Mouse (Mus musculus) brown adipose tissue, adult 24 weeks (tissue): ENCODE results near the gene Col5a3. TPM values are rescaled to one million over a fixed set of nuclear protein-coding genes. Genes with fewer than 3 reads are reported as not detected.

Experiments
- H3K27ac ChIP-seq: fragments of 200-500 bp; replicated peaks from 2 replicates; pipeline ENCODE4 v1.5.1; 2012; ENCODE audit warnings: low read depth, mild to moderate bottlenecking, low read length
- H3K4me1 ChIP-seq: fragments of 200-500 bp; 2 replicates; pipeline ENCODE4 v1.6.1; 2012; ENCODE audit warnings: low read length, mixed read lengths; ENCODE audit not compliant: control insufficient read depth, insufficient read depth, insufficient read length
- H3K4me3 ChIP-seq: fragments of 200-500 bp; 2 replicates; pipeline ENCODE4 v1.5.1; 2012; ENCODE audit warnings: low read depth, mild to moderate bottlenecking, low read length, moderate library complexity; ENCODE audit not compliant: insufficient read depth
- polyA plus RNA-seq: library from polyadenylated mRNA; stranded (reverse); fragments of >200 nt; gene quantifications from 2 replicates; pipeline ENCODE4 v1.2.4, GENCODE M21; 2012; ENCODE audit not compliant: missing spikeins, insufficient read depth, insufficient read length

The Col5a3 gene
- polyA plus RNA-seq, 1 experiment, result 16.9 TPM

DNA sequence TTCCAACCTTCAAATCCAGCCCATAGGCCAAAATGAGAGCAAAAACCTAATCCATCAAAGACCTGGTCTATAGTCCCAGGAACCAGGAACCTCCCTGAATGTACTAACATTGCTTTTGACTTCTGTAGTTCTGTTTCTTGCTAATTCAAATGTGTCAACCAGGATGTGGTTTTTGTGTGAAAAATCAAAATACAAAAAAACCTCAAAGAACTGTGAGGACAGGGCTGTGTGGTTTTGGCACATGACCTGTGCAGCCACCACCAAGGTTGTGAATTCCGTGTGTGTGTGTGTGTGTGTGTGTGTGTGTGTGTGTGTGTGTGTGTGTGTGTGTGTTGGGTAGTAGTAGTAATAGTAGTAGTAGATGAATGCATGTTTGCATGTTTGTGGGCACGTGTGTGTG is 49.6 kb downstream of the Col5a3 start:
- no peak overlapping the region for H3K4me3 ChIP-seq
- H3K4me1 ChIP-seq, result peaks cover 5% of the 10 kb centered on the region
- H3K27ac ChIP-seq, result no peak overlapping the region

DNA sequence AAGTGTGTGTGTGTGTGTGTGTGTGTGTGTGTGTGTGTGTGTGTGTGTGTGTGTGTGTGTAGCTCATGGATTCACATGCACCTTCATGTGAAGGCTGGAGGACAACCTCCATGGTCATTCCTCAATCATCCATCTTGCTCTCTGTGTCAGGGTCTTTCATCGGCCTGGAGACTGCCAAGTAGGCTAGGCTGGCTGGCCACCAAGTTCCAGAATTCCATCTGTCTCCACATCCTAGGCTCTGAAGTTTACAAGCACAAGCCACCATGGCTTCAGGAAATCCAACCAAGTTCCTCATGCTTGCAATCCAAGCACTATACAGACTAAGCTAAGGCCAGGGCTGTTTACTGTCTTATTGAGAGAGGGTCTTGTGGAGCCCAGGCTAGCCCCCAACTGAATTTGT is 51.8 kb downstream of the Col5a3 start:
- no peak overlapping the region for H3K27ac ChIP-seq
- H3K4me3 ChIP-seq, result no peak overlapping the region
- peaks cover 16% of the 10 kb centered on the region for H3K4me1 ChIP-seq

DNA sequence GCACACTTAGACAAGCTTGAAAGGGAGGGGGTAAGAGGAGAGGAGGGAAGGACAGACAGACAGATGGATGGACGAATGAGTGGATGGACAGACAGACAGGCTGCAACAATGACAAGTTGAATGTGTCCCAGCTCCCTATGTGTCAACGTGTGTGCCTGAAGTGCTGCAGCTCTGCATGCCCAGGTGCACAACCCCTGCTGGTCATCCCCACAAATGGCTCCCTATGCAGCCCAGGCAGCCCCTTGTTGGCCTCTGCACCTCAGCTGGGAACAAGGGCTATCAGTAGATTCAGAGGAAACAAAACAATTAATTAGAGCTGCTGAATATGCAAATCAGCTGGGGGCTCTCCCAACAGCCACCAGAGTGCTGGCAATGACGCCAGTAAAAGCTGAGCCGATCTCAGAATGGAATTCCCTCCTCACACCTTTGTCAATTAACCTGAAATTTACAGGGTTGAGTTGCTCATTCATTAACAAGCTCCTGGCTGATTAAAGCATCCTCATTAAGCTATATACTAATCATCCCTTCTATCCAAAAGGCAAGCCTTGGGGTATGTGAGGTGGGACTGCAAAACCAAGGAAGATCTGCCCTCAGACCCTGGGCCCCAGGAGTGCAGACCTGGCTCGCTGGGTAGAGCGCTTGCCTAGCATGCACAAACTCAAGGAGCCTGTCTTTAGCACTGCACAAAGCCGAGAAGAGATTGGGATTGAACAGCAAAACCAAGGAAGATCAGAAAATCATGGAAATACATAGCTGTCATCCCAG is 52.5 kb downstream of the Col5a3 start:
- 0 out of 2 replicates have a peak overlapping the region, but pooled peaks have one; percentile 0 for H3K27ac ChIP-seq
- H3K4me1 ChIP-seq, result peaks cover 16% of the 10 kb centered on the region
- H3K4me3 ChIP-seq, result no peak overlapping the region

DNA sequence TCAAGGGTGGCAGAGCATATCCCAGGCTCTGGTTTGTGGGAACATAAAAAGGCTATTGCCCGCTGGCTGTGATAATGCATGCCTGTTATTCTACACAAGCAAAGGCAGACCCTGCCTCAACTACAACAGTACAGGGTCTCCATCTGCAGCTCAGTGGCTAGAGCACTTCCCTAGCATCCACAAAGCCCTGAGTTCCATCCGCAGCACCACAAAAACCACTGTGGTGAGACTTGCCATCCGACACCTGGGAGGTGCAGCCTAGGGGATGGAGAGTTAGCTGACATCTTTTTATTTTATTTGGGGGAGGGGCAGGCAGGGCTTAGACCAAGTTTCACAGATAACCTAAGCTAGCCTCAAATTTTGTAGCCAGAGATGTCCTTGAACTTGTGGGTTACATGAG is 53.5 kb downstream of the Col5a3 start:
- Histone ChIP-seq H3K4me3 (no peak overlapping the region), H3K27ac (peak overlapping the region; percentile 77), H3K4me1 (peaks cover 16% of the 10 kb centered on the region)

DNA sequence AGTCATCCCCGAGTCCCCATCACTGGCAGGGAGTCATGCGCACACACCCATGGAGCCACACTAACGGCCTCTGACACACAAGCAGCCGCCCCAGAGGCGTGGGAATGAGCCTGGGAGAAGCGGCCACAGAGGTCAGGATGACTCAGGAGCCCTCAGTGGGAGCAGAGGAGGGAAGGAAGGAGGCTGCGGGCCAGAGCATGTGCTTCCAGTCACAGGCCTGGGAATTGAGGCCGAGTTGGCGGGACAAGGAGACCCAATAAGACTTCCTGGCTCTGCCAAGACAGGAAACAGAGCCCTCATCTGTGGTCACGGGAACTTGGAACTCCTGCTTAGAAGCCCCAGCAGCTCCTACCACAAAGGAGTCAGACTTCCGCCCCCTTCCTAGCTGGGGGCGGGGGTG is 54.1 kb downstream of the Col5a3 start:
- Histone ChIP-seq H3K4me1 (peaks cover 16% of the 10 kb centered on the region), H3K4me3 (no peak overlapping the region), H3K27ac (peak overlapping the region; percentile 77)

DNA sequence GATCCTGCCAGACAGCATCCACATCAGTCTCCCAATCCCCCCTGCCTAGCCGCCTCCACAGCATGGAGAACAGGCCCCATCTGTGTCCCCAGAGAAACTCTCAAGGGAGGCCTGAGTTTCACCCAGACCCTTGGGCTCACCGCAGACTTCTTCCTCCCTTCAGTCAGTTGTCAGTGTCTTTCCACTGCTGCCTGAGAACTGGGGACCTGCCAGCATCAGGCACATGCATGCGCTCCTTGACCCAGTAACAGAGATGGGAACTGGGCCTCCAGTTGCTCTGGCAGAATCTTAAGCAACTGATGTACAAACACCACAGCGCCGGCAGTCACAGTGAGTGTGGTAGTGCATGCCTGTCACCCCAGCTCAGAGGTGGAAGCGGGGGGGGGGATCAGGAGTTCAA is 56.0 kb downstream of the Col5a3 start:
- no peak overlapping the region for H3K4me3 ChIP-seq
- peaks cover 16% of the 10 kb centered on the region for H3K4me1 ChIP-seq
- peak overlapping the region; percentile 84 for H3K27ac ChIP-seq

DNA sequence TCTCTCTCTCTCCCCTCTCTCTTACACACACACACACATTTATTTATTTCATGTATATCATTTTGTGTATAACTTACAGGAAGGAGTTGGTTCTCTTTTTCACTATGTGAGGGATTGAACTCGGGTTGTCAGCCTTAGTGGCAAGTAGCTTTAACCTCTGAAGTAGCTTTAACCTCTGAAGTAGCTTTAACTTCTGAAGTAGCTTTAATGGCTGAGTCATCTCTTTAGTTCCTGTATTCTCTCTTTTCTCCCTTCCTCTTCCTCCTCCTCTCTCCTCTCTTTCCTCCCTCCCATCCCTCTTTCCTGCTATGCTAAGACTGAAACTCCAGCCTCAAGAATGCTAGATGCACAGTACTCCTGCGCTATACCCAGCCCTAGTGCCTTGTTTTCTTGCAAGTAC is 56.6 kb downstream of the Col5a3 start:
- Histone ChIP-seq H3K4me3 (no peak overlapping the region), H3K4me1 (peaks cover 16% of the 10 kb centered on the region), H3K27ac (peak overlapping the region; percentile 65)

DNA sequence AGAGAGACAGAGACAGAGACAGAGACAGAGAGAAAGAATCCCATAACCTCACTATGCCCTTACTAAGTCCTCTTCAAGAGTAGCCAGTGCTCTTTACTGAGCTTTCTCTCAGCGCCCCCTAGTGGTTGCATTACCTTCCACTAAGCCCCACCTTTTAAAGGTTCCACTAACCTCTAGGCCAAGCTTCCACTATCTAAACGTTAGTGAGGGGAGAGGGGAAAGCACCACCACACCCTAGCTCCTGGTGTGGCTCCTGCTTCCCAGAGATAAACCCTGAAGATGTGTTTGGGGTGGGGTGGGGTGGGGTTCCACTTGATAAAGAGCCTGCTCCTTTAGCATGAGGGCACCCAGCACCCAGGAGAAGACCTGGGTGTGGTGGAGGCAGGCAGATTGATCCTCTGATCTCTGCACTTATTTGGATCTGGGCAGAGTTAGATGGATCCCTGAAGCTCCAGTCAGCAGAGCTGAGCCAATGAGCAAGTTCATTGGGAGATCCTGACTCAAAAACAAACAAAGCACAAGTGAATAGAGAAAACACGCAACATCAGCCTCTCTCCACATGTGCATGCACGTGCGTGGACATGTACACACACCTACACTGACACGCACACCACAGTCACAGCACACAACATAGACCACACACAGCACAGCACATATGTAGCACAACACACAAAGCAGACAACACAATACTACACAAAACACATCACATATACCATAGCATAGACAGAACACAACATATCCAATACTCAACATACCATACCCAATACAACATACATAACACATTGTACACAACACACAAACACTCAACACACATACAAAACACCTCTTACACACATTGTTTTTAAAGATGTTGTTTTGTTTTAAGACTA is 57.5 kb downstream of the Col5a3 start:
- Histone ChIP-seq H3K27ac (peak overlapping the region; percentile 57), H3K4me3 (no peak overlapping the region), H3K4me1 (peaks cover 16% of the 10 kb centered on the region)

DNA sequence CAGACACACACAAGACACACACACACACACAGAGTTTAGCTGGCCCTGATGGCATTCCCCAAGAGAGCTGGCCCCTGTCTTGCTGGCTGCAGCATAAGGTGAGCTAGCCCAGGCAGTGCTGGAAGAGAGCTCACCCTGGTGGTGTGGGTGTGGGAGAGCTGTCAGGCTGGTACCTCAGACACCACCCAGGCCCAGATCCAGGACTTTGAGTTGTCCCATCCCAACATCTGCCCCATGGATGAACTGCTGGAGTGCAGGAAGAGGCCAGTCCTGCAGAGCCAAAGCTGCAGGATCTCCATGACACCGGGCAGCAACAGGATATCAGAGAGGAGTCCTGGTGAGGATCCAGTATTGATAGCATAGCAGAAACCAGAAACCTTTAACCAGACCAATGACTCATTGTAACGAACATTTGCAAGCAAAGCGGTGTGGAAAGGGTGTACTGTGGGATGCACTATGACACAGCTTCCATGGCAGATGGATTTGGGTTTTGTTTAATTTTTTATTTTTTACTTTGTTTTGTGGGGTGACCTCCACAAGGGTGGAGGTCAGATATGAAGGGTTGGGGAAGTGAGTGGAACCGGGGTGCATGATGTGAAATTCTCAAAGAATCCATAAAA is 58.7 kb downstream of the Col5a3 start:
- Histone ChIP-seq H3K27ac (no peak overlapping the region), H3K4me1 (peaks cover 13% of the 10 kb centered on the region), H3K4me3 (no peak overlapping the region)

DNA sequence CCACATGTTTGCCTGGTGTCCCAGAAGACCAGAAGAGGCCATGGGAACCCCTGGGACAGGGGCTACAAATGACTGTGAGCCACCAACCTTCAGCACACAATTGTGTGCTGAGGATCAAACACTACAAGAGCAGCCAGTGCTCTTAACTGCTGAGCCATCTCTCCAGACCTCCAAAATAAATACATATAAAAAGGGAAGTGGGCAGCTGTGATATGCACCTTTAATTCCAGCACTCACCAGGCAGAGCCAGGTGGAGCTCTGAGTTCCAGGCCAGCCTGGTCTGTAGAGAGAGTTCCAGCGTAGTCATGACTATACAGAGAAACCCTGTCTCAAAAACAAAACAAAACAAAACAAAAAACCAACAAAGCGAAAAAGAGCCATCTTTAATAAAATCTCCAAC is 60.5 kb downstream of the Col5a3 start:
- Histone ChIP-seq H3K4me1 (peaks cover 6% of the 10 kb centered on the region; the same call in 1 of the 2 replicates), H3K27ac (no peak overlapping the region), H3K4me3 (no peak overlapping the region)

DNA sequence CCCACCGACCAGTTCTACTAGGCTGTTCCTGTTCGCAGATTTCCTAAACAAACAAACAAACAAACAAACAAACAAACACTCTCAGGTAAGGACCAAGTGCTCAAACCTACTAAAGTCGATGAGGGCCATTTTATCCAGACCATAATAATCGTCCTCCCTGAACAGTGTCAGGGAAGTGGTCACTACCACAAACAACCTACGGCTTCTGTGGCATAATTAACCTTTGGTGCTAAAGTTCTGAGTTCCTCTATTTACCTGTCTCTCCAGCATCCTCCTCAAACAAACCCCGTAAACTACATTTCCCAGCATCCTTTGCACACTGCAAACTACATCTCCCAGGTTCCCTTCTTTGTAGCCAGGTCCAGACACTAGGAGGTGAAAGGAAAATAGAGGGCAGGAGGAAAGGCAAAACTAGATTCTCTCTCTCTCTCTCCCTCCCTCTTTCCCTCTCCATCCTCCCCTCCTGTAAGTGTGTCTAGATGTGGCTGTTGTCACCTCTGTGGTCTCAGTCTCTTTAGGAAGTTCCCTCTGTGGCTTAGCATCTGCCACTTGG is 63.3 kb downstream of the Col5a3 start:
- Histone ChIP-seq H3K4me1 (no peaks in the 10 kb centered on the region), H3K4me3 (no peak overlapping the region)

DNA sequence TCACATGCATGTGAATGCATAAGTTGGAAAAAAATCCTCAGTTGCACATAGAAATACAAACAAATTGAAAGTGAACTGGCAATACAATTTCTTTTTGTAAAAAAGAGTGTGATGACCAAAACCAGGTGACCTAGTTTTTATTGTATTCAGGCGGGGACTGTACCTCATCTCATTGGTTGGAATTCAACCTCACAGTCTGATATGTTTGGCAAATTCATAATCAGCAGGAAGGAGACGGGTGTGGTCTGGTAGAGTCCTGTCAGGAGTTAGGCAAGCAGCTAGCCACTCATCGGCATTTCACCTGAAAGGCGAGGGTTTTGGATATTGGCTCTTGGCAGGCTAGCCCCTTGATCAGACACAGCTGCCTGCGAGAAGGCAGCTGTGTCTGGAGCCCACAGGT is 65.7 kb downstream of the Col5a3 start:
- H3K4me3 ChIP-seq, result no peak overlapping the region
- H3K4me1 ChIP-seq, result no peaks in the 10 kb centered on the region
- no peak overlapping the region for H3K27ac ChIP-seq

More for the DNA sequence above, 63.3 kb downstream of the Col5a3 start:
- no peak overlapping the region for H3K27ac ChIP-seq

DNA sequence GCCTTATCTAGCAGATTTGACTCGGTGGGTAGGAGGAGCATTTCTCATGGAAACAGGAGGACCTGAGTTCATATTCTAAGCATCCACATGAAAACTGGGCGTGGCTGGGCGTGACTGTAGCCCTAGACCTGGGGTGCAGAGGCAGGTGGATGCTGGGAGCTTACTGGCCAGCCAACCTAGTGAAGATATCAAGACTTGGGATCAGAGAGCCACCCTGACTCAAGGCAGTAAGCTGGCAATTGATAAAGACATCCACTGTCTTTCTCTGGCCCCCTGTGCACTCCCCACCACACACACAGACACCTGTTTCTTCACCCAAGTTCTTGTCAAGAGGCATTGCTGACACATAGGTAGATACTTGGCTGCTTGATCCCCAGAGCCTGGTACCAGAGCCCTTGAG is 66.3 kb downstream of the Col5a3 start:
- H3K4me1 ChIP-seq, result no peaks in the 10 kb centered on the region
- no peak overlapping the region for H3K27ac ChIP-seq
- no peak overlapping the region for H3K4me3 ChIP-seq

DNA sequence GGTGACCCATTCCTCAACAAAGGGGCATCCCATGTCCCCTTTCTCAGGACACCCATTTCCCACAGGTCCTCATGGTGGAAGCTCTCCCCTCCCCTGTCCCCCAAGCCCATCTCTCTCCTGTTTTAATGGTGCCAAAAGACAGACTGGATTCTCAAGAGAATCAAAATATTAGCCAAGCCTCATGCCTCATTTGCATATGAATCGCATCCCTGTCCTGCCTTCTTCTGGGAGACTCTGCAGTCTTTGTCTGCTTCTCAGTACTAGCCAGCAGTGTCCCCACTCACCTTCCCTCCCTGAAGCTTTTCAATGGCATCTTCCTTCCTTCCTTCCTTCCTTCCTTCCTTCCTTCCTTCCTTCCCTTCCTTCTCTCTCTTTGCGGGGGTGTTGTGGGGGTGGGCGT is 67.2 kb downstream of the Col5a3 start:
- H3K4me1 ChIP-seq, result no peaks in the 10 kb centered on the region
- no peak overlapping the region for H3K27ac ChIP-seq
- no peak overlapping the region for H3K4me3 ChIP-seq

DNA sequence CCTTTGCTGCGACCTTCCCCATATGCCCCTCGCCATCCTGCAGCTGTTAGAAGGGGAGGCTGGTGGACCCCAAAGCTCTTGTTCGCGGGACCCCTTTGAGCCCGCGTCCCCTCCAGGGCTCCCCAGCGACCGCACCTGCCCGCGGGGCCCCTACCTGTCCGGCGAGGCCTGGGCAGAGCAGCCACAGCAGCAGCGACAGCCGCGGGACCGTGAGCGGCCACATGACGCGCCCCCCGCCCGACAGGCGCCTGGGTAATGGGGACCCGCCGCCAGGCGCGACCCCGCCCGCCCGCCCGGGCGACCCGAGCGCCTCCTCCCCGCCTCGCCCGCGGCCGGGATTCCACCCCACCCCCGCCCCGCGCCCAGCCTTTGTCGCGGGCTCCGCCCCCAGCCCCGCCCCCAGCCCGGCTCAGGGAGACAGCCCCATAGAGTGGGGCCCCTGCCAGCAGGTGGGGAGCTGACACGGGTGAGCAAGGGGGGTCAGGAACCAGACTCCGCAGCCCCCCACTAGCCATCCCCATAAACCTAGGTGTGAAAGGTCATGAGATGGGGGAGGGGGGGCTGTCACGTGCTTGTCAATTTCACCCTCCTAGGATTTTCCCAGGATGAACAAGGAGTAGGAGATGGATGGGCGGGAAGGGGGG is 68.7 kb downstream of the Col5a3 start, which contains the start of gene Olfm2:
Gene Olfm2, minus strand, starts transcription at position 333 of the 644 bp plus-strand sequence.
- Histone ChIP-seq H3K4me1 (no peaks in the 10 kb centered on the region), H3K27ac (no peak within 1 kb of the TSS), H3K4me3 (peak within 1 kb of the TSS; percentile 26)
